Mouse (Mus musculus) ES-E14 (cell line): ENCODE results near the gene Rgs6. TPM values are rescaled to one million over a fixed set of nuclear protein-coding genes. Genes with fewer than 3 reads are reported as not detected.

Source experiments
- DNase-seq: peaks from one replicate; pipeline ENCODE4 v3.0.0-alpha.2; 2013; ENCODE audit warnings: low read depth, low spot score
- H3K27ac ChIP-seq: 2 replicates; pipeline ENCODE4 v1.5.1; 2012; ENCODE audit warnings: low read depth, mild to moderate bottlenecking, low read length, moderate library complexity, mixed read lengths; ENCODE audit not compliant: poor library complexity, insufficient read depth, severe bottlenecking
- H3K36me3 ChIP-seq: 2 replicates; pipeline ENCODE4 v1.6.1; 2012; ENCODE audit warnings: mild to moderate bottlenecking, low read length, moderate library complexity, mixed read lengths; ENCODE audit not compliant: control insufficient read depth, poor library complexity, insufficient read depth, severe bottlenecking
- H3K4me1 ChIP-seq, 2 experiments: fragments of 150-350 bp in 1 of 2; sonication (generic) in 1 of 2; 2 replicates each; pipeline ENCODE4 v1.6.1; 2012; ENCODE audit warnings: low read length in 2 of 2, mild to moderate bottlenecking in 1 of 2, mixed read lengths in 1 of 2; ENCODE audit not compliant: control insufficient read depth in 2 of 2, insufficient read depth in 2 of 2, poor library complexity in 1 of 2
- H3K4me3 ChIP-seq, 2 experiments: fragments of 150-350 bp in 1 of 2; sonication (generic) in 1 of 2; 2 replicates each; pipeline ENCODE4 v1.5.1; 2012; ENCODE audit warnings: low read length in 2 of 2, low read depth in 1 of 2, mild to moderate bottlenecking in 1 of 2, mixed read lengths in 1 of 2; ENCODE audit not compliant: insufficient read depth in 1 of 2, poor library complexity in 1 of 2, severe bottlenecking in 1 of 2
- H3K9ac ChIP-seq: 2 replicates; pipeline ENCODE4 v1.6.1; 2012; ENCODE audit warnings: low read depth, mild to moderate bottlenecking, low read length, mixed read lengths; ENCODE audit not compliant: poor library complexity, insufficient read depth, severe bottlenecking
- H3K9me3 ChIP-seq: fragments of 150-350 bp; sonication (generic); 2 replicates; pipeline ENCODE4 v1.6.1; 2012; ENCODE audit warnings: low read depth, mild to moderate bottlenecking, low read length; ENCODE audit not compliant: control insufficient read depth, insufficient read depth
- CHD2 ChIP-seq: IDR thresholded peaks from 2 replicates; pipeline ENCODE4 v1.6.1; 2014; ENCODE audit warnings: mild to moderate bottlenecking, low read depth, low read length, inconsistent platforms
- HCFC1 ChIP-seq: IDR thresholded peaks from 2 replicates; pipeline ENCODE4 v1.6.1; 2012; ENCODE audit warnings: low read length, inconsistent platforms, borderline replicate concordance; ENCODE audit not compliant: insufficient read depth
- MAFK ChIP-seq: IDR thresholded peaks from 2 replicates; pipeline ENCODE4 v1.6.1; 2014; ENCODE audit warnings: mild to moderate bottlenecking, low read depth, low read length, inconsistent platforms; ENCODE audit not compliant: insufficient read depth
- ZC3H11A ChIP-seq: IDR thresholded peaks from 2 replicates; pipeline ENCODE4 v1.6.1; 2012; ENCODE audit warnings: low read depth, mild to moderate bottlenecking, inconsistent platforms, low read length, borderline replicate concordance
- ZNF384 ChIP-seq: IDR thresholded peaks from 2 replicates; pipeline ENCODE4 v1.6.1; 2012; ENCODE audit warnings: low read depth, low read length, inconsistent platforms
- in situ Hi-C, 2 experiments: fragments of 600-800 bp; cut with MboI; formaldehyde crosslinking; loops; one replicate each; pipeline ENCODE4 v1.15.1; 2025; ENCODE audit warnings: low sequenced_read_pairs in 2 of 2, inconsistent platforms in 1 of 2; ENCODE audit not compliant: unreplicated experiment in 2 of 2
- total RNA-seq: library from RNA; depleted of rRNA; stranded (reverse); fragments of 300-350 nt; gene quantifications from 2 replicates; pipeline ENCODE4 v1.2.3, GENCODE M21; 2012

The Rgs6 gene
- total RNA-seq, 1 experiment = 0.49 TPM

DNA sequence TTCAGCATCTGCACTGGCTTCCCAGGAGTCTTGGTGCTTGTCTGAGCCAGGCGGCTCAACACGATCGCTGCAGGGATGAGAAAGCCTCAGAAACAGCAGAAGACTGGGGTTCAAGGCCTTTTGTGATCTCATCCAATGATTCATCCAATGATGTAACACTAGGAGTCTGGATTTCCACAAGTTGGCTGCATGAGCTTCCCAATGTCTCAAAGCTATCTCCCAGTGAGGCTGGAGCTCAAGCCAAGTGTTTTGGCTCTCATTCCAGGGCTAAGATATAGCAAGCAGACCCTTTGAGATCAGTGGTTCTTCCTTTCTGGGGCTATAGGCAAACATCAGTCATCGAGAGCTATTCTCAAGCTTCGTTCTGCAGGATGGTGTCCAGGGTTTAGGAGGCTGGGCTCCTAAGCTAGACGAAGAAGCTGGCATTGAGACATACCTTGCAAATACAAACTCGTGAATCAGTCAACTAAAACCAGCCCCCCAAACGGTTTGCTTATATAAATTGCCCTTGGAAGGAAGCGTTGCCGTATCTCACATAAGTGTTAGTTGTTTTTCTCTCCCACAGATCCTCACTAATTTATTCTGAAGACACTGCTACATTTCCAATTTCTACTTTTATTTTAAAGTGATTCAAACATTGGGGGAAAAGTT, 410.7 kb downstream of the Rgs6 start:
- no peak overlapping the region for H3K9ac ChIP-seq
- no peak for TF ChIP-seq MAFK
- TF ChIP-seq CHD2 = no peak
- no peak for TF ChIP-seq HCFC1
- no peak for TF ChIP-seq ZC3H11A
- no peak for TF ChIP-seq ZNF384
- DNase-seq = no peak
- no peaks in the 10 kb centered on the region for H3K4me1 ChIP-seq
- H3K36me3 ChIP-seq = no peaks in the 10 kb centered on the region
- H3K27ac ChIP-seq = no peak overlapping the region
- H3K4me3 ChIP-seq = no peak overlapping the region
- in situ Hi-C loops = no loop called here
- H3K9me3 ChIP-seq = no peaks in the 10 kb centered on the region

- Histone ChIP-seq H3K4me1 (no peaks in the 10 kb centered on the region), H3K9ac (no peak overlapping the region), H3K9me3 (no peaks in the 10 kb centered on the region), H3K4me3 (no peak overlapping the region), H3K36me3 (no peaks in the 10 kb centered on the region), H3K27ac (no peak overlapping the region)
- in situ Hi-C loops = loop anchor here in 1 of 2 experiments (25.0 kb wide), 1 partner anchor 487 kb away; no protein-coding TSS in a partner anchor
- no peak for TF ChIP-seq MAFK
- no peak for TF ChIP-seq CHD2
- no peak for TF ChIP-seq HCFC1
- TF ChIP-seq ZNF384 = no peak
- no peak for TF ChIP-seq ZC3H11A
- DNase-seq = no peak
Observed at GRCm38 (mm10) chr12:82999333-83000032, 411.4 kb downstream of the Rgs6 start.

- in situ Hi-C loops = loop anchor here in 1 of 2 experiments (25.0 kb wide), 1 partner anchor 488 kb away; no protein-coding TSS in a partner anchor
Observed at GRCm38 (mm10) chr12:83000033-83000570, 412.0 kb downstream of the Rgs6 start.

DNA sequence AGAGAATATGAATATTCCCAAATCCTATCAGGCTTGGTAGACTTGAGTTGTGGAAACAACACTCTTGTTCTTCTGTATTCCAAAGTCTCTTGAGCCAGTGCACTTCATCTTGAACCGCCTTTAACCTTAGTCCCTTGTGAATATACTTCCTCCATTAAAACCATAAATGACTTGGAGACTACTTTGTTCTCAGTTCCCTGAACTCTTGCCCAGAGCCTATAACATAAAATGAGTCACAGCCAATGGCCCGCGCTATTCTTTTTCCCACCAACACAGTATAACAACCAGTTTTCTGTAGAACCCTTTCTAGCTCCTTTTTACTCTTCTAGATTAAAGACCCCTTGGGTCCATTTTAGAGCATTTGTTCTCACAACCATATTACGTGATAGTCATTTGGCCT, 412.9 kb downstream of the Rgs6 start:
- no peaks in the 10 kb centered on the region for H3K9me3 ChIP-seq
- no peak for DNase-seq
- H3K4me1 ChIP-seq = no peaks in the 10 kb centered on the region
- no peak overlapping the region for H3K9ac ChIP-seq
- in situ Hi-C loops = loop anchor here in 1 of 2 experiments (25.0 kb wide), 1 partner anchor 489 kb away; no protein-coding TSS in a partner anchor
- no peak overlapping the region for H3K4me3 ChIP-seq
- no peak overlapping the region for H3K27ac ChIP-seq
- TF ChIP-seq CHD2 (no peak), MAFK (no peak), ZC3H11A (no peak), HCFC1 (no peak), ZNF384 (no peak)
- no peaks in the 10 kb centered on the region for H3K36me3 ChIP-seq

More at GRCm38 (mm10) chr12:83000033-83000570, 412.0 kb downstream of the Rgs6 start:
- no peak overlapping the region for H3K27ac ChIP-seq
- no peaks in the 10 kb centered on the region for H3K36me3 ChIP-seq
- TF ChIP-seq HCFC1 (no peak), MAFK (no peak), ZC3H11A (no peak), ZNF384 (no peak), CHD2 (no peak)
- H3K9me3 ChIP-seq = no peaks in the 10 kb centered on the region
- no peak overlapping the region for H3K9ac ChIP-seq
- no peak for DNase-seq
- H3K4me1 ChIP-seq = no peaks in the 10 kb centered on the region
- H3K4me3 ChIP-seq = no peak overlapping the region
